Mouse (Mus musculus) CH12.LX (cell line): ENCODE measurements around the gene Calm5. TPM values are rescaled to one million over a fixed set of nuclear protein-coding genes. Genes with fewer than 3 reads are reported as not detected.

Experiments used
- DNase-seq: peaks from one replicate; pipeline ENCODE4 v3.0.0-alpha.2; 2013; ENCODE audit errors: extremely low read depth
- H3K27ac ChIP-seq: 2 replicates; pipeline ENCODE4 v1.5.1; 2012; ENCODE audit warnings: low read depth, mild to moderate bottlenecking, control low read depth, moderate library complexity; ENCODE audit not compliant: insufficient read depth
- H3K27me3 ChIP-seq: replicated peaks from 2 replicates; pipeline ENCODE3; 2012; ENCODE audit warnings: inconsistent platforms
- H3K36me3 ChIP-seq, 2 experiments: replicated peaks in 1 of 2; 2 replicates each; pipeline versions ENCODE3 to v1.6.1; 2012; ENCODE audit warnings: inconsistent platforms in 1 of 2, low read length in 1 of 2, mild to moderate bottlenecking in 1 of 2, mixed read lengths in 1 of 2, moderate library complexity in 1 of 2; ENCODE audit not compliant: control insufficient read depth in 1 of 2, insufficient read depth in 1 of 2
- H3K4me1 ChIP-seq, 2 experiments: 2 replicates each; pipeline ENCODE4 v1.6.1; 2012; ENCODE audit warnings: inconsistent platforms in 1 of 2, moderate library complexity in 1 of 2; ENCODE audit not compliant: insufficient read depth in 2 of 2, control insufficient read depth in 1 of 2
- H3K4me2 ChIP-seq: 2 replicates; pipeline ENCODE4 v1.6.1; 2012; ENCODE audit warnings: low read depth, mild to moderate bottlenecking, control low read depth; ENCODE audit not compliant: poor library complexity, insufficient read depth, severe bottlenecking
- H3K4me3 ChIP-seq, 3 experiments: fragments of 150-350 bp in 1 of 3; sonication (generic) in 1 of 3; replicated peaks in 1 of 3; 2 replicates each; pipeline versions ENCODE3 to v1.5.1; 2011 to 2012; ENCODE audit warnings: low read depth in 2 of 3, low read length in 2 of 3, mild to moderate bottlenecking in 2 of 3, moderate library complexity in 2 of 3, control low read depth in 1 of 3, improper control_type of control experiment in 1 of 3, inconsistent platforms in 1 of 3, mixed read lengths in 1 of 3; ENCODE audit not compliant: poor library complexity in 1 of 3
- H3K79me2 ChIP-seq: replicated peaks from 2 replicates; pipeline ENCODE4 v1.6.1; 2012; ENCODE audit warnings: mild to moderate bottlenecking, moderate library complexity; ENCODE audit not compliant: control insufficient read depth, poor library complexity, insufficient read depth, severe bottlenecking; ENCODE audit errors: extremely low read depth
- H3K9ac ChIP-seq: 2 replicates; pipeline ENCODE4 v1.6.1; 2012; ENCODE audit warnings: low read depth, mild to moderate bottlenecking, control low read depth, moderate library complexity; ENCODE audit not compliant: insufficient read depth
- H3K9me3 ChIP-seq: replicated peaks from 2 replicates; pipeline ENCODE3; 2012; ENCODE audit warnings: low read length, inconsistent platforms, mixed read lengths
- BHLHE40 ChIP-seq: IDR thresholded peaks from 2 replicates; pipeline ENCODE4 v1.6.1; 2011; ENCODE audit warnings: mild to moderate bottlenecking, low read depth, low read length, improper control_type of control experiment
- CHD1 ChIP-seq: IDR thresholded peaks from 2 replicates; pipeline ENCODE4 v1.6.1; 2012; ENCODE audit warnings: low read depth, low read length, improper control_type of control experiment, inconsistent platforms
- CTCF ChIP-seq, 2 experiments: IDR thresholded peaks in 1 of 2; conservative IDR thresholded peaks in 1 of 2; 2 replicates each; pipeline ENCODE4 v1.5.1; 2011 to 2012; ENCODE audit warnings: low read depth in 2 of 2, low read length in 2 of 2, improper control_type of control experiment in 1 of 2, inconsistent platforms in 1 of 2, mild to moderate bottlenecking in 1 of 2, moderate library complexity in 1 of 2
- E2F4 ChIP-seq: IDR thresholded peaks from 2 replicates; pipeline ENCODE4 v1.6.1; 2011; ENCODE audit warnings: low read depth, low read length, improper control_type of control experiment; ENCODE audit not compliant: insufficient replicate concordance
- GABPA ChIP-seq: IDR thresholded peaks from 2 replicates; pipeline ENCODE4 v1.6.1; 2012; ENCODE audit warnings: low read depth, low read length, improper control_type of control experiment, inconsistent platforms; ENCODE audit not compliant: insufficient replicate concordance
- IRF4 ChIP-seq: IDR thresholded peaks from 2 replicates; pipeline ENCODE4 v1.6.1; 2014; ENCODE audit warnings: low read depth, mild to moderate bottlenecking, inconsistent platforms, low read length, improper control_type of control experiment
- JUND ChIP-seq: conservative IDR thresholded peaks from 2 replicates; pipeline ENCODE4 v1.6.1; 2011; ENCODE audit warnings: low read depth, low read length, improper control_type of control experiment
- KAT2A ChIP-seq: IDR thresholded peaks from 2 replicates; pipeline ENCODE4 v1.6.1; 2012; ENCODE audit warnings: low read length, improper control_type of control experiment, inconsistent platforms; ENCODE audit not compliant: insufficient replicate concordance
- MAFK ChIP-seq: IDR thresholded peaks from 2 replicates; pipeline ENCODE4 v1.6.1; 2011; ENCODE audit warnings: low read length, improper control_type of control experiment; ENCODE audit not compliant: insufficient replicate concordance
- MAZ ChIP-seq: IDR thresholded peaks from 2 replicates; pipeline ENCODE4 v1.6.1; 2012; ENCODE audit warnings: low read depth, mild to moderate bottlenecking, inconsistent platforms, low read length, improper control_type of control experiment, moderate library complexity
- MEF2A ChIP-seq: IDR thresholded peaks from 2 replicates; pipeline ENCODE4 v1.6.1; 2014; ENCODE audit warnings: low read depth, mild to moderate bottlenecking, inconsistent platforms, low read length, improper control_type of control experiment, borderline replicate concordance
- MXI1 ChIP-seq: IDR thresholded peaks from 2 replicates; pipeline ENCODE4 v1.6.1; 2011; ENCODE audit warnings: mild to moderate bottlenecking, low read depth, low read length, improper control_type of control experiment
- POLR2AphosphoS2 ChIP-seq: IDR thresholded peaks from 2 replicates; pipeline ENCODE4 v1.6.1; 2011; ENCODE audit warnings: low read depth, low read length, improper control_type of control experiment
- RAD21 ChIP-seq: IDR thresholded peaks from 2 replicates; pipeline ENCODE4 v1.6.1; 2011; ENCODE audit warnings: low read depth, mild to moderate bottlenecking, low read length, improper control_type of control experiment, moderate library complexity
- TBP ChIP-seq: conservative IDR thresholded peaks from 2 replicates; pipeline ENCODE4 v1.6.1; 2011; ENCODE audit warnings: low read depth, low read length, improper control_type of control experiment
- USF2 ChIP-seq: conservative IDR thresholded peaks from 2 replicates; pipeline ENCODE4 v1.6.1; 2011; ENCODE audit warnings: low read depth, low read length, improper control_type of control experiment
- ZC3H11A ChIP-seq: IDR thresholded peaks from 2 replicates; pipeline ENCODE4 v1.6.1; 2012; ENCODE audit warnings: low read depth, mild to moderate bottlenecking, inconsistent platforms, low read length, improper control_type of control experiment
- dilution Hi-C: fragments of 300-500 bp; cut with MboI; formaldehyde crosslinking; loops from 2 replicates; pipeline ENCODE4 v1.14.3; 2020; ENCODE audit warnings: low sequenced_read_pairs; ENCODE audit not compliant: extremely low pct_unique_long_range_greater_than_20kb, extremely low pct_ligation_motif_present
- in situ Hi-C: fragments of 300-500 bp; cut with MboI; formaldehyde crosslinking; loops from 3 replicates; pipeline ENCODE4 v1.14.3; 2019; ENCODE audit warnings: low sequenced_read_pairs, low pct_ligation_motif_present, low pct_unique_long_range_greater_than_20kb, mixed read lengths
- polyA plus RNA-seq: library from polyadenylated mRNA; unstranded; fragments of >175 nt; gene quantifications from 2 replicates; pipeline ENCODE4 v1.2.1, GENCODE M21; 2012; ENCODE audit warnings: low read depth; ENCODE audit not compliant: insufficient read length
- total RNA-seq, 2 experiments: library from RNA; depleted of rRNA; stranded (reverse); fragments of 300-350 nt in 1 of 2; fragments of >200 nt in 1 of 2; gene quantifications; 2 replicates each; pipeline ENCODE4 v1.2.3; 2012 to 2014

Gene Calm5
- total and polyA plus RNA-seq, 3 experiments = not detected

GRCm38 (mm10) chr13:3805638-3806037 lies 48.3 kb upstream of the Calm5 start:
- Histone ChIP-seq H3K4me2 (no peak overlapping the region), H3K4me1 (peaks cover 0 to 3% of the 10 kb centered on the region in 2 experiments; a peak in 1 of 4 replicates), H3K27ac (no peak overlapping the region), H3K36me3 (no peaks in the 10 kb centered on the region), H3K27me3 (no peaks in the 10 kb centered on the region), H3K9me3 (no peaks in the 10 kb centered on the region), H3K79me2 (no peaks in the 10 kb centered on the region), H3K4me3 (no peak overlapping the region), H3K9ac (no peak overlapping the region)
- in situ Hi-C loops = no loop called here
- DNase-seq = no peak
- TF ChIP-seq RAD21 (no peak), CTCF (conservative IDR thresholded peaks at IDR 0.05 in 1 of 2, IDR thresholded peaks at IDR 0.05 in 1 of 2; ENCODE audit: low read depth in 2 of 2, low read length in 2 of 2) (no peak), E2F4 (no peak), MEF2A (no peak), POLR2AphosphoS2 (no peak), MXI1 (no peak), CHD1 (no peak), USF2 (no peak), KAT2A (no peak), GABPA (no peak), IRF4 (no peak), MAZ (no peak)
- dilution Hi-C loops = no loop called here

GRCm38 (mm10) chr13:3807131-3807827 lies 46.7 kb upstream of the Calm5 start:
- Histone ChIP-seq H3K4me2 (no peak overlapping the region), H3K27me3 (no peaks in the 10 kb centered on the region), H3K79me2 (no peaks in the 10 kb centered on the region), H3K9me3 (no peaks in the 10 kb centered on the region), H3K36me3 (no peaks in the 10 kb centered on the region), H3K27ac (no peak overlapping the region), H3K4me3 (no peak overlapping the region), H3K4me1 (peaks cover 0 to 3% of the 10 kb centered on the region in 2 experiments; a peak in 1 of 4 replicates)
- DNase-seq = no peak
- in situ Hi-C loops = no loop called here
- TF ChIP-seq MAFK (no peak), JUND (no peak), TBP (no peak), CTCF (conservative IDR thresholded peaks at IDR 0.05 in 1 of 2, IDR thresholded peaks at IDR 0.05 in 1 of 2; ENCODE audit: low read depth in 2 of 2, low read length in 2 of 2) (no peak), BHLHE40 (no peak), RAD21 (no peak), ZC3H11A (no peak)
- TF ChIP-seq, all 38 proteins: peak for 0
- no peak overlapping the region for H3K9ac ChIP-seq
- dilution Hi-C loops = no loop called here
